Mouse (Mus musculus) megakaryocyte-erythroid progenitor cell, adult 5 weeks (primary cell): Measurements from ENCODE around the gene Rasip1. TPM values are rescaled to one million over a fixed set of nuclear protein-coding genes. Genes with fewer than 3 reads are reported as not detected.

Experiments
- polyA plus RNA-seq: library from polyadenylated mRNA; stranded (reverse); fragments of >175 nt; gene quantifications from 2 replicates; pipeline ENCODE4 v1.2.3, GENCODE M21; 2012

Rasip1 gene
- 0.60 and 0.75 TPM in 2 replicates for polyA plus RNA-seq

GRCm38 (mm10) chr7:45627261-45627660 is at the start of gene Rasip1:
Gene Rasip1, plus strand, starts transcription at chr7:45627488.

GRCm38 (mm10) chr7:45617042-45617695 is 10.1 kb upstream of the Rasip1 start, which contains the start of gene Fut1:
Gene Fut1, plus strand, starts transcription at chr7:45617289.

GRCm38 (mm10) chr7:45621443-45621842 is 5.8 kb upstream of the Rasip1 start, which contains the start of gene Izumo1:
Gene Izumo1, plus strand, starts transcription at chr7:45621811.

GRCm38 (mm10) chr7:45639561-45640027 is 12.3 kb downstream of the Rasip1 start, which contains the start of gene Mamstr:
Gene Mamstr, plus strand, starts transcription at chr7:45639977.

GRCm38 (mm10) chr7:45666161-45666560 is 38.9 kb downstream of the Rasip1 start, which contains the start of gene Fut2:
Gene Fut2, minus strand, starts transcription at chr7:45666394.

GRCm38 (mm10) chr7:45683396-45684050 is 56.2 kb downstream of the Rasip1 start, which contains the start of gene Ntn5:
Gene Ntn5, plus strand, starts transcription at chr7:45684022.

Other genes starting within 250 kb of the Rasip1 start
- 920 and 1,244 TPM in 2 replicates for gene Snrnp70, start 231.7 kb upstream of the Rasip1 start, polyA plus RNA-seq
- gene Kcna7, start 221.8 kb upstream of the Rasip1 start, polyA plus RNA-seq, result 0.04 and 0.28 TPM in 2 replicates
- gene Ntf5, start 213.8 kb upstream of the Rasip1 start, polyA plus RNA-seq, result 0.04 TPM in 1 of 2 replicates, not detected in the other
- 0.11 TPM in 1 of 2 replicates, not detected in the other for gene Lhb, start 206.7 kb upstream of the Rasip1 start, polyA plus RNA-seq
- 28.3 and 36.5 TPM in 2 replicates for gene Gys1, start 192.6 kb upstream of the Rasip1 start, polyA plus RNA-seq
- 407 and 425 TPM in 2 replicates for gene Ruvbl2, start 189.4 kb upstream of the Rasip1 start, polyA plus RNA-seq
- gene Ftl1, start 167.6 kb upstream of the Rasip1 start, polyA plus RNA-seq, result 3,550 and 4,748 TPM in 2 replicates
- 188 and 194 TPM in 2 replicates for gene Bax, start 160.6 kb upstream of the Rasip1 start, polyA plus RNA-seq
- gene Tulp2, start 145.6 kb upstream of the Rasip1 start, polyA plus RNA-seq, result 0.05 TPM in 1 of 2 replicates, not detected in the other
- not detected in 2 replicates for gene Gm45808, start 140.7 kb upstream of the Rasip1 start, polyA plus RNA-seq
- 4.6 TPM in 2 replicates for gene Dhdh, start 138.7 kb upstream of the Rasip1 start, polyA plus RNA-seq
- gene Nucb1, start 117.1 kb upstream of the Rasip1 start, polyA plus RNA-seq, result 728 and 929 TPM in 2 replicates
- gene Ppp1r15a, start 101.2 kb upstream of the Rasip1 start, polyA plus RNA-seq, result 397 and 438 TPM in 2 replicates
- gene Plekha4, start 101.2 kb upstream of the Rasip1 start, polyA plus RNA-seq, result 0.93 and 1.1 TPM in 2 replicates
- 2.8 and 3.1 TPM in 2 replicates for gene Hsd17b14, start 72.6 kb upstream of the Rasip1 start, polyA plus RNA-seq
- 58.9 and 61.2 TPM in 2 replicates for gene Bcat2, start 57.3 kb upstream of the Rasip1 start, polyA plus RNA-seq
- not detected in 2 replicates for gene Fgf21, start 12.0 kb upstream of the Rasip1 start, polyA plus RNA-seq
- gene Fut1, start 10.2 kb upstream of the Rasip1 start, polyA plus RNA-seq, result not detected in 2 replicates
- gene Izumo1, start 5.7 kb upstream of the Rasip1 start, polyA plus RNA-seq, result 0.14 and 0.18 TPM in 2 replicates
- gene Mamstr, start 12.5 kb downstream of the Rasip1 start, polyA plus RNA-seq, result 0.30 TPM in 1 of 2 replicates, not detected in the other
- 0.10 TPM in 1 of 2 replicates, not detected in the other for gene Fut2, start 38.9 kb downstream of the Rasip1 start, polyA plus RNA-seq
- 0.04 TPM in 1 of 2 replicates, not detected in the other for gene Ntn5, start 56.5 kb downstream of the Rasip1 start, polyA plus RNA-seq
- 0.04 TPM in 1 of 2 replicates, not detected in the other for gene Sec1, start 66.9 kb downstream of the Rasip1 start, polyA plus RNA-seq
- 0.31 TPM in 1 of 2 replicates, not detected in the other for gene Car11, start 72.4 kb downstream of the Rasip1 start, polyA plus RNA-seq
- 13.7 and 15.4 TPM in 2 replicates for gene Dbp, start 77.6 kb downstream of the Rasip1 start, polyA plus RNA-seq
- 13,154 and 13,434 TPM in 2 replicates for gene Rpl18, start 88.0 kb downstream of the Rasip1 start, polyA plus RNA-seq
- 95.0 and 123 TPM in 2 replicates for gene Sphk2, start 90.5 kb downstream of the Rasip1 start, polyA plus RNA-seq
- gene Fam83e, start 93.7 kb downstream of the Rasip1 start, polyA plus RNA-seq, result 1.4 and 2.6 TPM in 2 replicates
- not detected in 2 replicates for gene Spaca4, start 98.3 kb downstream of the Rasip1 start, polyA plus RNA-seq
- gene Lmtk3, start 156.2 kb downstream of the Rasip1 start, polyA plus RNA-seq, result 0.56 and 0.70 TPM in 2 replicates
- gene Sult2b1, start 157.2 kb downstream of the Rasip1 start, polyA plus RNA-seq, result 1.0 and 2.5 TPM in 2 replicates
- 173 and 197 TPM in 2 replicates for gene Cyth2, start 187.1 kb downstream of the Rasip1 start, polyA plus RNA-seq
- 0.39 and 0.61 TPM in 2 replicates for gene Kcnj14, start 197.3 kb downstream of the Rasip1 start, polyA plus RNA-seq
- gene Grwd1, start 203.5 kb downstream of the Rasip1 start, polyA plus RNA-seq, result 62.6 and 63.0 TPM in 2 replicates
- 264 and 383 TPM in 2 replicates for gene Kdelr1, start 245.3 kb downstream of the Rasip1 start, polyA plus RNA-seq